Mouse (Mus musculus): ENCODE results near the gene Krtap13-1.

DNA sequence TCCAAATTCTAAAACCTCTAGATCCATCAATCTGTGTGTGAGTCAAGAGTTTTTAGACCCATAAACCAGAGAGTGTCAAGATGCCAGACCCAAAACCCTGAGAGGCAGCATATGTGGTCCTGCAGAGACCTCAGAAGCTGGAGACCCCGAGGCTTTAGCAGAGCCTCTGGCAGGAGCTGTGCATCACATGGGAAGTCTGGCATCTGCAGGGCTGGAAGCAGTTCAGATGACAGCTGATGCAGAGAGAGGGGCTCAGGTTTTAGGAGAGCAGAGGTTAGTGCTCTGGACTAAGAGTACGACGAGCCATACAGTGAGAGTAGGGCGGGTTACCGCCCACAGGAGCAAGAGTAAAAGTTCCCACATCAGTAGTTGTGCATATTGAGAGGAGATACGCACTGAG lies 49.6 kb upstream of the Krtap13-1 start:
- TF ChIP-seq POLR2A (IDR thresholded peaks at IDR 0.05; ENCODE audit: borderline replicate concordance, extremely low read depth, low read depth, low read length) (no peak), CTCF (IDR thresholded peaks at IDR 0.05; ENCODE audit: insufficient read depth, low read length) (no peak)

Measured in lung, adult 2 months (tissue).